In genomic region chr13:64511616-64512015, GRCm38 (mm10) we compare ENCODE assay signal across 24 mouse cellular contexts. TPM values are rescaled to one million over a fixed set of nuclear protein-coding genes. Genes with fewer than 3 reads are reported as not detected.
"Had no signal": no experiment of that assay in that cellular context is flagged by ENCODE, and none has a peak within 500 bp of the region (broad histone marks: within the 10 kb centered on the region; RNA-seq: fewer than 3 reads in every experiment).

No protein-coding gene starts in this region.

- DNase-seq: kidney, adult 2 months; kidney, postnatal 14 days; layer of hippocampus, postnatal 36 days; liver, embryonic 13.5 days; lung, adult 2 months; retina, postnatal 1 day; right cerebral cortex, postnatal 25 days; spleen, adult 18-20 months; thymus, postnatal 25 days had no signal

- H3K4me1 ChIP-seq: kidney, embryonic 15.5 days; liver, embryonic 13.5 days; midbrain, embryonic 12.5 days; neural tube, embryonic 13.5 days had no signal

- H3K9me3 ChIP-seq: kidney, embryonic 15.5 days; liver, embryonic 13.5 days; midbrain, embryonic 12.5 days had no signal

- H3K36me3 ChIP-seq: kidney, embryonic 15.5 days; liver, embryonic 13.5 days; midbrain, embryonic 12.5 days; neural tube, embryonic 13.5 days had no signal

- H3K27ac ChIP-seq: hindbrain, postnatal 0 days; kidney, embryonic 15.5 days; left cerebral cortex, adult 2 months; liver, embryonic 13.5 days; macrophage; midbrain, embryonic 12.5 days; neural tube, embryonic 13.5 days had no signal

- H3K9ac ChIP-seq: kidney, embryonic 15.5 days; liver, embryonic 13.5 days; midbrain, embryonic 12.5 days; neural tube, embryonic 13.5 days had no signal

- H3K4me2 ChIP-seq: kidney, embryonic 15.5 days; liver, embryonic 13.5 days; midbrain, embryonic 12.5 days; neural tube, embryonic 13.5 days had no signal

- ATAC-seq: hindbrain, postnatal 0 days; inflammation-experienced regulatory T-cells, adult 6 months; lung, postnatal 0 days; midbrain, embryonic 16.5 days had no signal

- H3K4me3 ChIP-seq: kidney, embryonic 15.5 days; left cerebral cortex, adult 2 months; liver, embryonic 13.5 days; midbrain, embryonic 12.5 days; myocyte; neural tube, embryonic 13.5 days had no signal

- H3K27me3 ChIP-seq: kidney, embryonic 15.5 days; liver, embryonic 13.5 days; midbrain, embryonic 12.5 days; neural tube, embryonic 13.5 days had no signal

RNA-seq across cellular contexts. Expression of gene Fam240b, which starts 14.0 kb away (rescaled TPM):
- polyA plus RNA-seq: inflammation-experienced regulatory T-cells, adult 6 months; kidney, adult 2 months; kidney, embryonic 15.5 days; limb, embryonic 11.5 days; limb, embryonic 14.5 days; liver, adult 2 months; liver, embryonic 13.5 days; liver, embryonic 16.5 days; lung, adult 2 months; lung, postnatal 0 days; macrophage; midbrain, embryonic 12.5 days; myocyte; neural tube, embryonic 13.5 days; thymus, postnatal 0 days had no signal
